Mouse (Mus musculus) midbrain, embryonic 15.5 days (tissue): ENCODE data around the gene Dnah10. TPM values are rescaled to one million over a fixed set of nuclear protein-coding genes. Genes with fewer than 3 reads are reported as not detected.
"Not testable (repeated sequence)": the region's sequence is repeated elsewhere in the genome, so short reads cannot be mapped to it uniquely, and the experiment has no call there.

ENCODE experiments used
- ATAC-seq: fragments of 200-750 bp; cut with Nextera tagmentation; replicated peaks from 2 replicates; pipeline ENCODE4 v1.8.0; 2017; ENCODE audit warnings: moderate TSS enrichment
- H3K27ac ChIP-seq: fragments of 300-500 bp; sonication (generic); 2 replicates; pipeline ENCODE4 v1.5.1; 2015; ENCODE audit warnings: mild to moderate bottlenecking, inconsistent platforms
- H3K27me3 ChIP-seq: fragments of 300-500 bp; sonication (generic); replicated peaks from 2 replicates; pipeline ENCODE4 v1.6.1; 2015; ENCODE audit warnings: inconsistent platforms
- H3K36me3 ChIP-seq: fragments of 300-500 bp; sonication (generic); replicated peaks from 2 replicates; pipeline ENCODE4 v1.6.1; 2015; ENCODE audit warnings: inconsistent platforms
- H3K4me1 ChIP-seq: fragments of 300-500 bp; sonication (generic); 2 replicates; pipeline ENCODE4 v1.6.1; 2015; ENCODE audit warnings: inconsistent platforms
- H3K4me2 ChIP-seq: fragments of 300-500 bp; sonication (generic); 2 replicates; pipeline ENCODE4 v1.6.1; 2015; ENCODE audit warnings: inconsistent platforms, mild to moderate bottlenecking, moderate library complexity
- H3K4me3 ChIP-seq: fragments of 300-500 bp; sonication (generic); 2 replicates; pipeline ENCODE4 v1.5.1; 2015; ENCODE audit warnings: mild to moderate bottlenecking, inconsistent platforms
- H3K9ac ChIP-seq: fragments of 300-500 bp; sonication (generic); 2 replicates; pipeline ENCODE4 v1.6.1; 2015; ENCODE audit warnings: mild to moderate bottlenecking, inconsistent platforms
- H3K9me3 ChIP-seq: fragments of 300-500 bp; sonication (generic); 2 replicates; pipeline ENCODE4 v1.6.1; 2016; ENCODE audit warnings: inconsistent platforms
- WGBS: fragments of 180-500 bp; shearing (Covaris S2); methylation state at CpG from one replicate; pipeline ENCODE4 v1.1.7; 2015; ENCODE audit warnings: mixed read lengths; 5-methylcytosine and 5-hydroxymethylcytosine counted together
- polyA plus RNA-seq: library from polyadenylated mRNA; unstranded; fragments of >200 nt; fragmentation: Nextera tagmentation; extraction: Ambion mirVana; gene quantifications from 2 replicates; pipeline ENCODE4 v1.2.1, GENCODE M21; 2015

Gene Dnah10
- polyA plus RNA-seq, 1 experiment from 2014 or later = 0.12 TPM

DNA sequence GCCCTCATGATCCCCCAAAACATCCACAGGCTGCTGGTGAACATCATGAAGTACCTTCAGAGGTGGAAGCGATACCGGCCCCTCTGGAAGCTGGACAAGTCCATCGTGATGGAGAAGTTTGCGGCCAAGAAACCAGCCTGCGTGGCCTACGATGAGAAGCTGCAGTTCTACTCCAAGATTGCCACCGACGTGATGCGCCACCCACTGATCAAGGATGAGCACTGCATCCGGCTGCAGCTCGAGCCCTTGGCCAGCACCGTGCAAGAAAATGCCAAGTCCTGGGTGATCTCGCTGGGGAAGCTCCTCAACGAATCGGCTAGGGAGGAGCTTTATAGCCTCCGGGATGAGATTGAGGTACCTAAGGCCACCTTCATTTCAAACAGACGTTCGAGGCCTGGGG is 36.1 kb downstream of the Dnah10 start:
- WGBS = 70% methylated on average over 18 of the region's 18 CpGs
- Histone ChIP-seq H3K27ac (no peak overlapping the region), H3K4me1 (no peaks in the 10 kb centered on the region), H3K4me2 (no peak overlapping the region), H3K36me3 (no peaks in the 10 kb centered on the region), H3K27me3 (no peaks in the 10 kb centered on the region), H3K9me3 (no peaks in the 10 kb centered on the region), H3K4me3 (no peak overlapping the region), H3K9ac (no peak overlapping the region)
- ATAC-seq = no peak

DNA sequence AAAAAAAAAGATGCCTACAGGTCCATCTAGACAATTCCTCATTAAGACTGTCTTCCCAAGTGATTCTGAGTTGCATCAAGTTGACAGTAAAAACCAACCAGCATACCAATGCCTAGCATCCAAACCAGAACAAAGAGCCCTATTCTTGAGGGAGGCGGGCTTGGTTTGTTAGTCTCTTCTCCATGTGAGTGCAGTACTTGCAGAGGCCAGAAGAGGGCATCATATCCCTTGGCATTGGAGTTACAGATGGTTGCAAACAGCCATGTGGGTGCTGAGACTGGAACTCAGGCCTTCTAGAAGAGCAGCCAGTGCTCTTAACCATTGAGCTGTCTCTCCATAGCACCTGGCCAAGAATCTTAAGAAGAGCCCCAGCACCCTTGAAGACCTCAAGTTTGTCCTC is 36.9 kb downstream of the Dnah10 start:
- 100% methylated on average over 1 of the region's 1 CpGs for WGBS
- no peak overlapping the region for H3K9ac ChIP-seq
- H3K4me2 ChIP-seq = no peak overlapping the region
- H3K36me3 ChIP-seq = no peaks in the 10 kb centered on the region
- no peaks in the 10 kb centered on the region for H3K9me3 ChIP-seq
- H3K27me3 ChIP-seq = no peaks in the 10 kb centered on the region
- no peak overlapping the region for H3K27ac ChIP-seq
- ATAC-seq = no peak
- no peak overlapping the region for H3K4me3 ChIP-seq
- no peaks in the 10 kb centered on the region for H3K4me1 ChIP-seq

DNA sequence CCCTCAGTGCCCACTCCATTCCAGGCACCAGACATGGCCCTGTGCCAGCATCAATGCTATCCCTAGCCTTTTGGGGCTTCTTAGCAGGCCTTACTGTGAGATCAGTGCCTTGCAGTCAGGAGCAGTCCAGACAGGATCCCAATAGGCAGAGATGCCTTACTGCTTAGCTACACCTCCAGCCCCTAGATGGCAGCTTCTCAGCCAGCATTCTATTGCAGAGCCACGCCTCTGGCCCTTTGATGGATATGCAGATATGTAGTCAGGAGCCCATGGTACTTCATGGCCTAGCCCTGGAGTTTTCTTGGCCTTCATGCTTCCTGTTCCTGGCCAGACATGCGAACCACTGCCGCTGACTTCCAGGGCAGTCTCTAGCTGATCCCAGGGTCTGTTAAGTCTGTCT is 49.7 kb downstream of the Dnah10 start:
- H3K4me3 ChIP-seq = no peak overlapping the region
- H3K27ac ChIP-seq = no peak overlapping the region
- no peaks in the 10 kb centered on the region for H3K27me3 ChIP-seq
- no peaks in the 10 kb centered on the region for H3K9me3 ChIP-seq
- no peak overlapping the region for H3K4me2 ChIP-seq
- no peaks in the 10 kb centered on the region for H3K36me3 ChIP-seq
- H3K9ac ChIP-seq = no peak overlapping the region
- no peaks in the 10 kb centered on the region for H3K4me1 ChIP-seq
- 78% methylated on average over 3 of the region's 3 CpGs for WGBS
- ATAC-seq = no peak

DNA sequence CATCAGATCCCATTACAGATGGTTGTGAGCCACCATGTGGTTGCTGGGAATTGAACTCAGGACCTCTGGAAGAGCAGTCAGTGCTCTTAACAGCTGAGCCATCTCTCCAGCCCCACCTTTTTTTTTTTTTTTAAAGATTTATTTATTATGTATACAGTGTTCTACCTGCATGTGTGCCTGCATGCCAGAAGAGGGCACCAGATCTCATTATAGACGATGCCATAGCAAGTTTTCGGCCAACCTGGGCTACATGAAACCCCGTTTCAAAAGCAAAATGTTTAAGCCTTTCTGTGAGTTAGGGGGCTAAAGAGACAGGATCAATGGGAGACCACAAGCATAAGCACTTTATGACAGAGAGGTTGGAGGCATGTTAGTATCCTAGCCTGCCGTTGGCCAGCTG is 51.4 kb downstream of the Dnah10 start:
- not testable (repeated sequence) for ATAC-seq, H3K27ac ChIP-seq, H3K9ac ChIP-seq, H3K36me3 ChIP-seq, H3K4me1 ChIP-seq, H3K27me3 ChIP-seq, H3K9me3 ChIP-seq, H3K4me3 ChIP-seq, H3K4me2 ChIP-seq
- 94% methylated on average over 4 of the region's 4 CpGs for WGBS

DNA sequence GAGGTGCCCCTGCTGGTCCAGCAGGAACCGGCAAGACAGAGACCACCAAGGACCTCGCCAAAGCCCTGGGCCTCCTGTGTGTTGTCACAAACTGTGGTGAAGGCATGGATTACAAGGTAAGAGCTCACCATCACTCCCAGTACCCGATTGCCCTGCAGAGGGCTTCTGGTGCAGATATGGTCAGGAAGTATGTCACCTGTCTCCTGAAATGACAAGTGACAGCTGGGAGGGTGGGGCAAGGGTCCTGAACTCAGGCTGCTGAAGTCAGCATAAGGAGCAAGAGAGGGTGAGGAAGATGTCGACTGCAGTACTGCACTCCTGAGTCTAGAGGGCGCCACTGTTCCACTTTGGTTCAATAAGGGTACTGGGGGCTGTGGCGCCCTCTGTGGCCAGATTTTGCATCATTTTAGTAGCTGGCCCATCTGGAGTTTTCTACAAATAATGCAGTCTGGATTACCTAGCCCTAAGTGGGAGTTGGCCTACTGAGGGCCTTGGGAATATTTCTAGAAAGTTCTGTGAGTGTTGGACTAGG is 52.4 kb downstream of the Dnah10 start:
- no peak overlapping the region for H3K9ac ChIP-seq
- H3K27ac ChIP-seq = no peak overlapping the region
- H3K4me1 ChIP-seq = no peaks in the 10 kb centered on the region
- ATAC-seq = no peak
- H3K27me3 ChIP-seq = no peaks in the 10 kb centered on the region
- no peaks in the 10 kb centered on the region for H3K36me3 ChIP-seq
- H3K9me3 ChIP-seq = no peaks in the 10 kb centered on the region
- 66% methylated on average over 6 of the region's 6 CpGs for WGBS
- H3K4me3 ChIP-seq = no peak overlapping the region
- no peak overlapping the region for H3K4me2 ChIP-seq

DNA sequence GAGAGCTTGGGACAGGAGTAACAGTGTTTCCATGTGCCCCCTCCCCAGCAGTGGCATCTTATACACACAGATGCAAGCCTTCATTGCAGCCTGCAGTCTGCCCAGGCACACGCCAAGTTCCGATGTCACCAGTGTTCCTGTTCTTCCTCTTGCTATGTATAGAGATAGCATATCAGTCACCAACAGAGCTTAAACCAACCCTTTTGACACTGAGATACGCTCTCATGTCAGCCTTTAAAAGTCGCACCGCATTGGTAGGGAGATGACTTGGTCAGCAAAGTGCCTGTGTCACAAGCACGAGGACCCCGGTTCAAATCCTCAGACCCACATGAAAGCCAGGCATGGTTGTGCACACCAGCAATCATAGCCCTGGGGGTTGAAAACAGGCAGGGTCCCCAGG is 55.0 kb downstream of the Dnah10 start:
- Histone ChIP-seq H3K4me3 (no peak overlapping the region), H3K27me3 (no peaks in the 10 kb centered on the region), H3K9me3 (no peaks in the 10 kb centered on the region), H3K4me1 (no peaks in the 10 kb centered on the region), H3K4me2 (no peak overlapping the region), H3K36me3 (no peaks in the 10 kb centered on the region), H3K9ac (no peak overlapping the region), H3K27ac (no peak overlapping the region)
- ATAC-seq = no peak
- WGBS = 95% methylated on average over 7 of the region's 7 CpGs

DNA sequence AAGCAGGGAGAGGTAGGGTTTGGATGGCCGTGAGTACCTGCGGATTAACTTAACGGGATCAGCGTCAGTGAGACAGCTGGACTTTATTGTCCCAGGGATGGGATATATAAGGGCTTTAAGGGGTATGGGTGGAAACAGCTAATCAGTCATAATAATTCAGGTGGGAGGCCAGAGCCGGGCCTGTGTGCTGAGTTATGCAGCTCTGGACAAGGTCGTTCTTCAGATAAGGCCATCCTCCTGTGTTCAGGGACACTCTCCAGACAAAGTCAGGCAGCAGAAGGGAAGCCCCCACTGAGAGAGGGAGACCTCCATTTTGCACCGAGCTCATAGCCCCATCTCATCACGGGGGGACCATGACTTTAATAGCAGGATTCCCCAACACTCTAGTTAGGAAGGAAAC is 56.8 kb downstream of the Dnah10 start:
- Histone ChIP-seq H3K27ac (no peak overlapping the region), H3K4me3 (no peak overlapping the region), H3K9ac (no peak overlapping the region), H3K36me3 (no peaks in the 10 kb centered on the region), H3K4me2 (no peak overlapping the region), H3K27me3 (no peaks in the 10 kb centered on the region), H3K9me3 (no peaks in the 10 kb centered on the region), H3K4me1 (no peaks in the 10 kb centered on the region)
- 88% methylated on average over 8 of the region's 8 CpGs for WGBS
- no peak for ATAC-seq

DNA sequence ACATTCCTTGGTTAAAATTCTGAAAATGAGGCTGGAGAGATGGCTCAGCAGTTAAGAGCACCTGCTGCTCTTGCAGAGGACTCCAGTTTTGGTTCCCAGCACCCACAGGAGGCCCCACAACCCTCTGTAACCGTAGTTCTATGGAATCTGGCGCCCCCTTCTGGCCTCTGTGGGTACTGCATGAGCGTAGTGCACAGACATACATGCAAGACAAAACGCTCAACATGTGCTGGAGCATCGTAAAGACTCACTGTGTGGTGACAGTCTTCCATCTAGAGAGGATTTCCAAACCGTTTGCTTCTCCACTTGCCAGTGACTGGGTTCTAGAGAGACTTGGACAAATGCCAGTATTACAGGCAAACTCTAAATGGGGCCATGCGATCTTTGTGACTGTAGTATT is 60.8 kb downstream of the Dnah10 start:
- Histone ChIP-seq H3K27me3 (no peaks in the 10 kb centered on the region), H3K9me3 (no peaks in the 10 kb centered on the region), H3K4me3 (no peak overlapping the region), H3K4me1 (no peaks in the 10 kb centered on the region), H3K4me2 (no peak overlapping the region), H3K27ac (no peak overlapping the region), H3K36me3 (no peaks in the 10 kb centered on the region), H3K9ac (no peak overlapping the region)
- no peak for ATAC-seq
- WGBS = 83% methylated on average over 7 of the region's 7 CpGs

DNA sequence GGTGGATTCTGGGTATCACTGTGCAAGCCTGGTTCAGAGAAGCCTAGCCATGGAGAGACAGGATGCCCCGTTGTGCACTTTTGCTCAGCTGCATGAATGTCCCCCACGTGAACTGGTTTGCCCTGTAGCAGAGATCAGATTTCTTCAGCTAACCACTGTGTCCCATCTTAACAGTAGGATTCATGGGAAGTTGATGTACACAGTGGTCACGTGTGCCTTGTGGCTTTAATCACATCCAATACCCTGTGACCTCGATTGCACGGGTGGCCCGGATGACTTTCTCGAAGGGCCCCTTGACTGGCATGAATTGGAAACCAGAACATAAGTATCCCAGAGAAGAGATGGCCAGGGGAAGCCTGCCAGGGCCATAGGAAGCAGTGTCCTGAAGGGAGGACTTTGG is 67.2 kb downstream of the Dnah10 start:
- Histone ChIP-seq H3K4me2 (no peak overlapping the region), H3K27me3 (no peaks in the 10 kb centered on the region), H3K9me3 (no peaks in the 10 kb centered on the region), H3K9ac (no peak overlapping the region), H3K4me3 (no peak overlapping the region), H3K27ac (no peak overlapping the region), H3K36me3 (no peaks in the 10 kb centered on the region), H3K4me1 (no peaks in the 10 kb centered on the region)
- WGBS = 93% methylated on average over 7 of the region's 7 CpGs
- ATAC-seq = no peak

DNA sequence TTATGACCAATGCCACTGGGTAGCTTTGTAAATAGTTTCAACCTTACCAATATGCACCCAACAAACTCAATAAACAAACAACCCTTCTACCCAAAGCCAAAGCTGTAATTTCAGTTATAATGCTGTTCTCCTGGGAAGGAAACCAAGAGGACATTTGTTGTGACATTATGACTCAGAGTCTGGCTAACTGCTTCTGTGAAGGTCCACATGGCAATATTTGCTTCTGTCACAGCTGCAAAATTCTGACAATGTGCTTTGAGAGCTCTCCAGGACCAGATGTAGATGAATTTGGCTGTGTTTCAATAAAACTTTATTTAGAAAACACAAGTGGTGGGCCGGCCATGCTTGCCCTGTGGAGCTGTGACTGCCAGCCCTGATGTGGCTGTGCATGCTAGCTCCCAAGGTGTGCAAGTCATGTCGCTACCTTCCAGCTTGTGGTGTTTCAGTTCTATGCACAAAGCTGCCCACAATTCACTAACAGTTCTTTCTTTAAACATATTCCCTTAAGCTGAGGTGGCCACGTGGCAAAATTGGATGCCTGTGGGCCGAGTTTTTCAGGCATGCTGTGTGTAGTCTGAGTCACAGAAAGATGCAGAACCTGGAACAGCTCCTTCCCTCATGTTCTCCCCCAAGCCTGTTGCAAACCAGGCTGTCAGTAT is 85.0 kb downstream of the Dnah10 start:
- H3K27me3 ChIP-seq = no peaks in the 10 kb centered on the region

DNA sequence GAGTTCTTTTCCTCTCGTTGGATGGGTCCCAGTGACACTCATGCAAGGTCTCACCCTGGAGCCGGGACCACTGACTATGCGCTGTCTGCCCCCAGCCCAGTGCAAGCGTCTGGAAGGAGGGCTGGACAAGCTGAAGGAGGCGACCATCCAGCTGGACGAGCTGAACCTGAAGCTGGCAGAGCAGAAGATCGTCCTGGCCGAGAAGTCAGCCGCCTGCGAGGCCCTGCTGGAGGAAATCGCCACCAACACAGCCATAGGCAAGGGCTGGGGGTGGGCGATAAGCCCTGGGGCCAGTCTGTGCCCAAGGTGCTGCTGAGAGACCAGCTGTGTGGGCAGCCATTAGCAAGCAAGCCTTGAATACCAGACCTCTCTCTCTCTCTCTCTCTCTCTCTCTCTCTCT is 87.6 kb downstream of the Dnah10 start:
- no peak overlapping the region for H3K9ac ChIP-seq
- H3K4me2 ChIP-seq = no peak overlapping the region
- no peaks in the 10 kb centered on the region for H3K36me3 ChIP-seq
- WGBS = 85% methylated on average over 12 of the region's 12 CpGs
- no peaks in the 10 kb centered on the region for H3K27me3 ChIP-seq
- H3K27ac ChIP-seq = no peak overlapping the region
- H3K4me1 ChIP-seq = no peaks in the 10 kb centered on the region
- no peak for ATAC-seq
- H3K9me3 ChIP-seq = no peaks in the 10 kb centered on the region
- no peak overlapping the region for H3K4me3 ChIP-seq

More for the DNA sequence above, 85.0 kb downstream of the Dnah10 start:
- H3K4me3 ChIP-seq = no peak overlapping the region
- H3K9ac ChIP-seq = no peak overlapping the region
- H3K27ac ChIP-seq = no peak overlapping the region
- no peaks in the 10 kb centered on the region for H3K9me3 ChIP-seq
- no peak overlapping the region for H3K4me2 ChIP-seq
- WGBS = 84% methylated on average over 4 of the region's 4 CpGs
- ATAC-seq = no peak
- H3K36me3 ChIP-seq = no peaks in the 10 kb centered on the region
- no peaks in the 10 kb centered on the region for H3K4me1 ChIP-seq

DNA sequence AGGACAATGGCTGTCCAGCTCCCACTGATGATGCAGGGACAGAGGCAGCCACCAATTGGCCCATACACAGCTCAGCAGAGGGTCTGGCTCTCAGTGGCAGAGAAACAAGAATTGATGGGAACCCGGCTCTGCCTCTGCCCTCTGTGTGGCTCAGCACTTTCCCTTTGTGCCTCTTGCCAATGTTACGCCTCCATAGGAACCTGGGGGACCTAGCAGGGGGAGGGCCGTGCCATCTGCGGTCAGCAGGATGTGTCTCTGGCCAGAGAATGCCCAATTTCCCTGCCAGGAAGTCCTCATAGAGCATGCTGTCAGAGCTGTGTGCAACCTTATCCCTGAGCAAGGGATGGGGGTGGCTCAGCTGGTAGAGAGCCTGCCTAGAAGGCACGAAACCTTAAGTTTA is 89.9 kb downstream of the Dnah10 start:
- H3K4me3 ChIP-seq = no peak overlapping the region
- H3K4me1 ChIP-seq = no peaks in the 10 kb centered on the region
- WGBS = 69% methylated on average over 5 of the region's 5 CpGs
- no peaks in the 10 kb centered on the region for H3K36me3 ChIP-seq
- no peak overlapping the region for H3K4me2 ChIP-seq
- no peak overlapping the region for H3K9ac ChIP-seq
- H3K9me3 ChIP-seq = no peaks in the 10 kb centered on the region
- no peaks in the 10 kb centered on the region for H3K27me3 ChIP-seq
- no peak for ATAC-seq
- H3K27ac ChIP-seq = no peak overlapping the region

DNA sequence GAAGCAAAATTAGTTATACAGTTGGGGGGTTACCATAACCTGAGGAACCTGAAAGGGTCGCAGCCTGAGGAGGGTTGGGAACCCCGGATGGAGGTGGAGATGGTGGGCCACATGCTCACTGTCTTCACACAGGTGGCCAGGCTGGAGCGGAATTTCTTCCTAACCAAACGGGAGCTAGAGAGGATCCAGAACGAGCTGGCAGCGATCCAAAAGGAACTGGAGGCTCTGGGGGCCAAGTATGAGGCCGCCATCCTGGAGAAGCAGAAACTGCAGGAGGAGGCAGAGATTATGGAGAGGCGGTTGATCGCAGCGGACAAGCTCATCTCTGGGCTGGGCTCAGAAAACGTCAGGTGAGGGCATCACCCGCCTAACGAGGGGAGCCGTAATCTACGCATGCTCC is 92.2 kb downstream of the Dnah10 start:
- no peak overlapping the region for H3K9ac ChIP-seq
- H3K27me3 ChIP-seq = no peaks in the 10 kb centered on the region
- no peak for ATAC-seq
- H3K36me3 ChIP-seq = no peaks in the 10 kb centered on the region
- no peak overlapping the region for H3K4me2 ChIP-seq
- no peaks in the 10 kb centered on the region for H3K4me1 ChIP-seq
- WGBS = 83% methylated on average over 15 of the region's 15 CpGs
- no peak overlapping the region for H3K27ac ChIP-seq
- no peak overlapping the region for H3K4me3 ChIP-seq
- H3K9me3 ChIP-seq = no peaks in the 10 kb centered on the region
